17 mouse cellular contexts compared by ENCODE assay signal in genomic region chr8:116410041-116410440, GRCm38 (mm10).
"Had no signal": no experiment of that assay in that cellular context is flagged by ENCODE, and none has a peak within 500 bp of the region (broad histone marks: within the 10 kb centered on the region; RNA-seq: fewer than 3 reads in every experiment).

No protein-coding gene starts in this region.

- H3K27ac ChIP-seq: liver, embryonic 12.5 days; liver, embryonic 14.5 days; midbrain, embryonic 10.5 days; midbrain, embryonic 13.5 days; midbrain, embryonic 15.5 days; neural tube, embryonic 13.5 days; neural tube, embryonic 15.5 days had no signal

- H3K27me3 ChIP-seq: liver, embryonic 12.5 days; midbrain, embryonic 15.5 days had no signal

- DNase-seq: lung, embryonic 14.5 days; retina, postnatal 1 day; right cerebral cortex, adult 18-20 months; right cerebral cortex, postnatal 25 days; right cerebral cortex, postnatal 4 days; spleen, adult 18-20 months; thymus, adult 18-20 months; thymus, postnatal 14 days; thymus, postnatal 36 days had no signal

- H3K36me3 ChIP-seq: liver, embryonic 12.5 days; midbrain, embryonic 10.5 days; midbrain, embryonic 13.5 days; midbrain, embryonic 15.5 days; neural tube, embryonic 13.5 days; neural tube, embryonic 15.5 days had no signal

- H3K4me1 ChIP-seq: liver, embryonic 12.5 days had no signal

- H3K4me3 ChIP-seq: liver, embryonic 12.5 days; midbrain, embryonic 10.5 days; midbrain, embryonic 13.5 days; midbrain, embryonic 15.5 days; myocyte; neural tube, embryonic 13.5 days; neural tube, embryonic 15.5 days had no signal

- H3K9me3 ChIP-seq: liver, embryonic 12.5 days; midbrain, embryonic 10.5 days; midbrain, embryonic 13.5 days; midbrain, embryonic 15.5 days; neural tube, embryonic 13.5 days; neural tube, embryonic 15.5 days had no signal

- H3K9ac ChIP-seq: liver, embryonic 12.5 days; liver, embryonic 14.5 days; lung, embryonic 14.5 days; midbrain, embryonic 13.5 days; midbrain, embryonic 15.5 days; neural tube, embryonic 13.5 days; neural tube, embryonic 15.5 days had no signal

- ATAC-seq: liver, embryonic 12.5 days; midbrain, embryonic 13.5 days; midbrain, embryonic 15.5 days had no signal

- H3K4me2 ChIP-seq: liver, embryonic 12.5 days; lung, embryonic 14.5 days; midbrain, embryonic 13.5 days; midbrain, embryonic 15.5 days; neural tube, embryonic 13.5 days; neural tube, embryonic 15.5 days had no signal
